Mouse (Mus musculus) liver, postnatal 0 days (tissue): ENCODE measurements around the gene Cldn34b2.
"Not testable (repeated sequence)": the region's sequence is repeated elsewhere in the genome, so short reads cannot be mapped to it uniquely, and the experiment has no call there.

Source experiments
- CTCF ChIP-seq: sonication (generic); IDR thresholded peaks from 2 replicates; pipeline ENCODE4 v1.5.1; 2016; ENCODE audit warnings: antibody characterized with exemption, low read depth
- EP300 ChIP-seq: IDR thresholded peaks from 2 replicates; pipeline ENCODE4 v1.6.1; 2016; ENCODE audit warnings: antibody characterized with exemption, low read depth, mild to moderate bottlenecking

DNA sequence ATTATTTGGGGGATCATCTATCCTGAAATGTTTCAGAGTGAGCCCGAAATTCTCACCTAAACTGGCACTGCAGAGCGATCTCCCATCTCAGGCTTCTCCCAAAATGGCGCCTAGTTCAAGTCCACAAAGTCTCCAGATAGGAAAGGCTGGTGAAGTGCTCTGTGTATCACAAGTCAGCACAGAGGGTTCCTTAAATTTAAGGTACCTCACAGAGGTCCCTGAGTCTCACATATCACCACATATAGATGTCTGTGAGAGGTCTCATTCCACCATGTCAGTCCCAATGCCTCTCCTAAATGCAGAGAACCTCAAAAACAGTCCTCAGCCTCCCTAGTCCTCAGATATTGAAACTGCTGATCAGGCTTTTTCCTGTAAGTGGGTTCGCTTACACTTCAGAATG lies 34.6 kb downstream of the Cldn34b2 start, which contains the start of gene Magea2:
- not testable (repeated sequence) for TF ChIP-seq CTCF, EP300
